ENCODE assay signal across 8 mouse cellular contexts in the genomic region with DNA sequence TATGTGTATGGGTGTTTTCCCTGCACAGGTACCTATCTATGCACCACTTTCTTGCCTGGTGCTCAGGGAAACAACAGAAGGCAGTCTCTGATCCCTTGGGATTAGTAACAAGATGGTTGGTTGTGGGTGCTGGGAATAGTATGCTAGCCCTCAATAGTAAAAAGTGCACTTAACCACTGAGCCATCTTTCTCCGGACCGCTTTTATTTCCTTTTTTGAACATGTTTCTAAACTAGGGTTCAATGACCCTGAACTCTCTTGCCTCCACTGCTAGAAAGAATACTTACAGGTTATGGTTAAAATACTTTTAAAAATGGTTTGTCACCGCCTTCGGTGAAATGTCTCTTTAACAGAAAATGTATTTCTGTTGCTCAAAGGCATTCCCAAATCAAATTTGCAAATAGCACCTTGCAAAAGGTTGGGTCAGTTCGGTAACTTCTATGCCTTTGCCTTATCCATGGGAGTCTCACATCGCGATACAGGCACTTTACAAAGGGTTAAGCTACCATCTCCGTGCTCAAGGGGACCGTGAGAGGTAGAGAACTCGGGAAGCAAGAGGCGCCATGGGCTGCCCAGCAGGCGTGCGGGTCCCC. TPM values are rescaled to one million over a fixed set of nuclear protein-coding genes. Genes with fewer than 3 reads are reported as not detected.
DNase-seq lines count a peak whose midpoint lies in the region; ATAC-seq lines count a peak whose summit lies in the region.

No protein-coding gene starts in this region.

- H3K27ac ChIP-seq in lung, embryonic 15.5 days: peak overlapping the region; percentile 98
- peak overlapping the region; percentile 97 for H3K27ac ChIP-seq in embryonic facial prominence, embryonic 15.5 days (replicated peaks)
- peak overlapping the region; percentile 95 for H3K27ac ChIP-seq in intestine, embryonic 15.5 days
- H3K27ac ChIP-seq in neural tube, embryonic 14.5 days (ENCODE audit: low read depth, low read length): peak overlapping the region; percentile 98

- no peak; the same call in 1 of the 2 replicates for ATAC-seq in lung, embryonic 15.5 days (ENCODE audit: borderline replicate concordance, extremely low read depth, low FRiP score, low TSS enrichment)
- ATAC-seq in embryonic facial prominence, embryonic 15.5 days (ENCODE audit: insufficient number of reproducible peaks, low FRiP score, low TSS enrichment, low read depth): no peak; the same call in 1 of the 2 replicates
- no peak for ATAC-seq in intestine, embryonic 15.5 days
- no peak for ATAC-seq in neural tube, embryonic 14.5 days (ENCODE audit: low read depth)

- H3K4me2 ChIP-seq in lung, embryonic 15.5 days: peak overlapping the region; percentile 71
- peak overlapping the region; percentile 52 for H3K4me2 ChIP-seq in embryonic facial prominence, embryonic 15.5 days (replicated peaks)
- peak overlapping the region; percentile 65 for H3K4me2 ChIP-seq in intestine, embryonic 15.5 days (replicated peaks)
- H3K4me2 ChIP-seq in neural tube, embryonic 14.5 days (ENCODE audit: low read depth, low read length): peak overlapping the region; percentile 63

- H3K27me3 ChIP-seq in lung, embryonic 15.5 days: no peaks in the 10 kb centered on the region
- no peaks in the 10 kb centered on the region for H3K27me3 ChIP-seq in embryonic facial prominence, embryonic 15.5 days
- no peaks in the 10 kb centered on the region for H3K27me3 ChIP-seq in intestine, embryonic 15.5 days (replicated peaks)
- H3K27me3 ChIP-seq in neural tube, embryonic 14.5 days (ENCODE audit: control insufficient read depth, insufficient read depth, low read length): no peaks in the 10 kb centered on the region

- no peaks in the 10 kb centered on the region for H3K36me3 ChIP-seq in lung, embryonic 15.5 days
- H3K36me3 ChIP-seq in embryonic facial prominence, embryonic 15.5 days: no peaks in the 10 kb centered on the region
- no peaks in the 10 kb centered on the region for H3K36me3 ChIP-seq in intestine, embryonic 15.5 days
- H3K36me3 ChIP-seq in neural tube, embryonic 14.5 days (ENCODE audit: control insufficient read depth, insufficient read depth, low read length): no peaks in the 10 kb centered on the region

- no peaks in the 10 kb centered on the region for H3K9me3 ChIP-seq in lung, embryonic 15.5 days
- no peaks in the 10 kb centered on the region for H3K9me3 ChIP-seq in embryonic facial prominence, embryonic 15.5 days (replicated peaks)
- no peaks in the 10 kb centered on the region for H3K9me3 ChIP-seq in intestine, embryonic 15.5 days
- H3K9me3 ChIP-seq in neural tube, embryonic 14.5 days (ENCODE audit: control insufficient read depth, low read length): no peaks in the 10 kb centered on the region

- WGBS in lung, embryonic 15.5 days: 4% methylated on average over 13 of the region's 13 CpGs
- WGBS in embryonic facial prominence, embryonic 15.5 days: 7% methylated on average over 13 of the region's 13 CpGs
- 9% methylated on average over 13 of the region's 13 CpGs for WGBS in intestine, embryonic 15.5 days
- 9% methylated on average over 13 of the region's 13 CpGs for WGBS in neural tube, embryonic 14.5 days

- peak overlapping the region; percentile 80 for H3K4me3 ChIP-seq in lung, embryonic 15.5 days
- peak overlapping the region; percentile 74 for H3K4me3 ChIP-seq in embryonic facial prominence, embryonic 15.5 days (replicated peaks)
- H3K4me3 ChIP-seq in intestine, embryonic 15.5 days (replicated peaks): peak overlapping the region; percentile 66
- H3K4me3 ChIP-seq in neural tube, embryonic 14.5 days (ENCODE audit: low read depth, low read length): peak overlapping the region; percentile 66

- peak overlapping the region; percentile 71 for H3K9ac ChIP-seq in lung, embryonic 15.5 days
- peak overlapping the region; percentile 55 for H3K9ac ChIP-seq in embryonic facial prominence, embryonic 15.5 days
- H3K9ac ChIP-seq in intestine, embryonic 15.5 days: peak overlapping the region; percentile 67
- H3K9ac ChIP-seq in neural tube, embryonic 14.5 days (replicated peaks; ENCODE audit: low read depth, low read length): peak overlapping the region; percentile 74

- peaks cover 34% of the 10 kb centered on the region for H3K4me1 ChIP-seq in lung, embryonic 15.5 days
- peaks cover 29% of the 10 kb centered on the region for H3K4me1 ChIP-seq in embryonic facial prominence, embryonic 15.5 days
- H3K4me1 ChIP-seq in intestine, embryonic 15.5 days (replicated peaks): peaks cover 17% of the 10 kb centered on the region
- peaks cover 8% of the 10 kb centered on the region for H3K4me1 ChIP-seq in neural tube, embryonic 14.5 days (ENCODE audit: control insufficient read depth, insufficient read depth, low read length)

- no peak for DNase-seq in lung, adult 18-20 months
- no peak for DNase-seq in gastrocnemius, postnatal 25 days
- no peak for DNase-seq in adrenal gland, adult 2 months
- no peak for DNase-seq in layer of hippocampus, adult 8-10 months (ENCODE audit: low spot score in 2 of 2)

RNA-seq across cellular contexts. Expression of gene Ptma, which starts 39.7 kb away (rescaled TPM):
- 2,819 and 2,940 TPM in 2 replicates for polyA plus RNA-seq in lung, embryonic 15.5 days (2015; fragmentation: Nextera tagmentation; extraction: Ambion mirVana)
- 1,945 and 2,079 TPM in 2 replicates for polyA plus RNA-seq in embryonic facial prominence, embryonic 15.5 days (2015; fragmentation: Nextera tagmentation; extraction: Ambion mirVana)
- 2,151 and 2,475 TPM in 2 replicates for polyA plus RNA-seq in intestine, embryonic 15.5 days (2015; fragmentation: Nextera tagmentation; extraction: Ambion mirVana)
- 1,651 and 1,970 TPM in 2 replicates for polyA plus RNA-seq in neural tube, embryonic 14.5 days (2014; fragmentation: Nextera tagmentation; extraction: Ambion mirVana)
- 100 to 1,000 TPM; 100 to 129 TPM for total RNA-seq in gastrocnemius, postnatal 25 days (2021)
- 100 to 1,000 TPM; 538 to 582 TPM for total RNA-seq in adrenal gland, adult 2 months (2021)
- polyA plus RNA-seq in adrenal gland, adult 2 months (2012; rRNA removed): 728 and 947 TPM in 2 replicates
- 100 to 1,000 TPM; 420 to 464 (median 444) TPM for total RNA-seq in layer of hippocampus, adult 8-10 months (2022)
